In genomic region chr2:152359616-152360015, GRCm38 (mm10) we compare ENCODE assay signal across 12 mouse cellular contexts. TPM values are rescaled to one million over a fixed set of nuclear protein-coding genes. Genes with fewer than 3 reads are reported as not detected.
DNase-seq lines count a peak whose midpoint lies in the region; ATAC-seq and TF ChIP-seq lines count a peak whose summit lies in the region.
"Had no signal": no experiment of that assay in that cellular context is flagged by ENCODE, and none has a peak within 500 bp of the region (broad histone marks: within the 10 kb centered on the region; RNA-seq: fewer than 3 reads in every experiment).

No protein-coding gene starts in this region.

- H3K4me1 ChIP-seq in intestine, postnatal 0 days (replicated peaks; ENCODE audit: control insufficient read depth, insufficient read depth, low read length): no peaks in the 10 kb centered on the region
- H3K4me1 ChIP-seq in forebrain, embryonic 11.5 days (replicated peaks; ENCODE audit: control insufficient read depth, insufficient read depth, low read length): no peaks in the 10 kb centered on the region

- H3K9ac ChIP-seq in intestine, postnatal 0 days (ENCODE audit: low read depth, low read length): no peak overlapping the region
- no peak overlapping the region for H3K9ac ChIP-seq in forebrain, embryonic 11.5 days (ENCODE audit: low read length)

- no peak overlapping the region for H3K27ac ChIP-seq in intestine, postnatal 0 days (ENCODE audit: low read depth, low read length)
- no peak overlapping the region for H3K27ac ChIP-seq in forebrain, embryonic 11.5 days (ENCODE audit: low read depth, low read length)
- H3K27ac ChIP-seq: limb, embryonic 10.5 days had no signal

- H3K4me2 ChIP-seq in intestine, postnatal 0 days (replicated peaks; ENCODE audit: low read depth): no peak overlapping the region
- no peak overlapping the region for H3K4me2 ChIP-seq in forebrain, embryonic 11.5 days (ENCODE audit: low read depth, low read length, severe bottlenecking)

- 26% methylated on average over 5 of the region's 5 CpGs for WGBS in intestine, postnatal 0 days
- 78% methylated on average over 5 of the region's 5 CpGs for WGBS in forebrain, embryonic 11.5 days

- no peaks in the 10 kb centered on the region for H3K9me3 ChIP-seq in intestine, postnatal 0 days (ENCODE audit: control insufficient read depth)
- no peaks in the 10 kb centered on the region for H3K9me3 ChIP-seq in forebrain, embryonic 11.5 days (ENCODE audit: control insufficient read depth, low read length)
- H3K9me3 ChIP-seq: limb, embryonic 10.5 days had no signal

- H3K4me3 ChIP-seq in intestine, postnatal 0 days (ENCODE audit: low read depth, low read length): no peak overlapping the region
- H3K4me3 ChIP-seq in forebrain, embryonic 11.5 days (ENCODE audit: low read depth, low read length): no peak overlapping the region
- H3K4me3 ChIP-seq: limb, embryonic 10.5 days had no signal

- ATAC-seq in CD4-positive, CD25-positive, alpha-beta regulatory T cell, adult 4 months: peak; percentile 3
- peak; percentile 79 for ATAC-seq in intestine, postnatal 0 days
- ATAC-seq in forebrain, embryonic 11.5 days (replicated peaks; ENCODE audit: low FRiP score): no peak
- no peak for ATAC-seq in megakaryocyte, adult 5-6 weeks (ENCODE audit: poor library complexity, severe bottlenecking)

- no peak for TF ChIP-seq CTCF in intestine, postnatal 0 days (IDR thresholded peaks at IDR 0.05; ENCODE audit: low read depth)

- H3K27me3 ChIP-seq in intestine, postnatal 0 days (replicated peaks; ENCODE audit: control insufficient read depth, insufficient read depth, low read length): no peaks in the 10 kb centered on the region
- H3K27me3 ChIP-seq in forebrain, embryonic 11.5 days (ENCODE audit: control insufficient read depth, insufficient read depth, low read length): no peaks in the 10 kb centered on the region

- no peaks in the 10 kb centered on the region for H3K36me3 ChIP-seq in intestine, postnatal 0 days (ENCODE audit: control insufficient read depth, insufficient read depth)
- no peaks in the 10 kb centered on the region for H3K36me3 ChIP-seq in forebrain, embryonic 11.5 days (ENCODE audit: control insufficient read depth, insufficient read depth, low read length)
- H3K36me3 ChIP-seq: limb, embryonic 10.5 days had no signal

- intact Hi-C loops in heart, postnatal 25 days (cut with DNase I): no loop called here

- DNase-seq in heart, adult 9 months (ENCODE audit: low spot score in 2 of 2): peak; percentile 22 to 41
- DNase-seq in heart, postnatal 25 days (ENCODE audit: low spot score): no peak
- peak; percentile 43 for DNase-seq in lung, postnatal 36 days
- DNase-seq in spleen, postnatal 10 days (ENCODE audit: low spot score in 2 of 2): no peak
- DNase-seq in forebrain, embryonic 11.5 days (ENCODE audit: low spot score): no peak
- DNase-seq: spleen, adult 18-20 months had no signal

RNA-seq across cellular contexts. Expression of gene Trib3, which starts 15.8 kb away (rescaled TPM):
- total RNA-seq in heart, postnatal 25 days (2021): 1 to 10 TPM; 2.2 to 3.0 TPM
- 1 to 10 TPM; 2.4 to 5.1 TPM for polyA plus RNA-seq in CD4-positive, CD25-positive, alpha-beta regulatory T cell, adult 4 months (2017; shearing (Covaris generic))
- 2.5 and 2.9 TPM in 2 replicates for polyA plus RNA-seq in intestine, postnatal 0 days (2015; fragmentation: Nextera tagmentation; extraction: Ambion mirVana)
- 1.3 and 2.1 TPM in 2 replicates for polyA plus RNA-seq in forebrain, embryonic 11.5 days (2014; fragmentation: Nextera tagmentation; extraction: Ambion mirVana)
- total RNA-seq in megakaryocyte, adult 5-6 weeks (2015): 0.16 and 1.3 TPM in 2 replicates
- 1.1 TPM in 1 of 2 replicates, not detected in the other for total RNA-seq in megakaryocyte, adult 5-6 weeks (2017)

RNA-seq across cellular contexts. Expression of gene Nrsn2, which starts 16.8 kb away (rescaled TPM):
- not detected for total RNA-seq in heart, postnatal 25 days (2021)
- not detected for polyA plus RNA-seq in CD4-positive, CD25-positive, alpha-beta regulatory T cell, adult 4 months (2017; shearing (Covaris generic))
- 4.1 and 4.7 TPM in 2 replicates for polyA plus RNA-seq in intestine, postnatal 0 days (2015; fragmentation: Nextera tagmentation; extraction: Ambion mirVana)
- polyA plus RNA-seq in forebrain, embryonic 11.5 days (2014; fragmentation: Nextera tagmentation; extraction: Ambion mirVana): 6.3 and 7.6 TPM in 2 replicates
- total RNA-seq in megakaryocyte, adult 5-6 weeks (2015): not detected in 2 replicates
- total RNA-seq in megakaryocyte, adult 5-6 weeks (2017): not detected in 2 replicates
- total RNA-seq: gastrocnemius, postnatal 36 days had no signal
- polyA plus RNA-seq: C2C12 had no signal

RNA-seq across cellular contexts. Expression of gene Rbck1, which starts 27.2 kb away (rescaled TPM):
- total RNA-seq in heart, postnatal 25 days (2021): 10 to 100 TPM; 51.9 to 55.9 TPM
- polyA plus RNA-seq in CD4-positive, CD25-positive, alpha-beta regulatory T cell, adult 4 months (2017; shearing (Covaris generic)): 10 to 100 TPM; 53.4 to 74.3 TPM
- polyA plus RNA-seq in intestine, postnatal 0 days (2015; fragmentation: Nextera tagmentation; extraction: Ambion mirVana): 44.9 and 50.3 TPM in 2 replicates
- polyA plus RNA-seq in forebrain, embryonic 11.5 days (2014; fragmentation: Nextera tagmentation; extraction: Ambion mirVana): 94.2 TPM in 2 replicates
- total RNA-seq in megakaryocyte, adult 5-6 weeks (2015): 45.4 and 46.2 TPM in 2 replicates
- 54.8 and 55.5 TPM in 2 replicates for total RNA-seq in megakaryocyte, adult 5-6 weeks (2017)

RNA-seq across cellular contexts. Expression of gene Sox12, which starts 38.2 kb away (rescaled TPM):
- total RNA-seq in heart, postnatal 25 days (2021): 1 to 10 TPM; 9.5 to 9.7 TPM
- polyA plus RNA-seq in CD4-positive, CD25-positive, alpha-beta regulatory T cell, adult 4 months (2017; shearing (Covaris generic)): under 1 TPM; 0.32 to 0.73 TPM
- polyA plus RNA-seq in intestine, postnatal 0 days (2015; fragmentation: Nextera tagmentation; extraction: Ambion mirVana): 2.8 and 3.1 TPM in 2 replicates
- polyA plus RNA-seq in forebrain, embryonic 11.5 days (2014; fragmentation: Nextera tagmentation; extraction: Ambion mirVana): 20.4 and 22.9 TPM in 2 replicates
- total RNA-seq in megakaryocyte, adult 5-6 weeks (2015): 0.27 and 0.60 TPM in 2 replicates
- total RNA-seq in megakaryocyte, adult 5-6 weeks (2017): 0.12 and 0.15 TPM in 2 replicates

RNA-seq across cellular contexts. Expression of gene Zcchc3, which starts 55.2 kb away (rescaled TPM):
- total RNA-seq in heart, postnatal 25 days (2021): 10 to 100 TPM in 1 of 2 experiments, 1 to 10 TPM in 1; 9.7 to 10.1 TPM
- polyA plus RNA-seq in CD4-positive, CD25-positive, alpha-beta regulatory T cell, adult 4 months (2017; shearing (Covaris generic)): under 1 TPM; 0.57 to 0.75 TPM
- polyA plus RNA-seq in intestine, postnatal 0 days (2015; fragmentation: Nextera tagmentation; extraction: Ambion mirVana): 15.7 and 18.1 TPM in 2 replicates
- polyA plus RNA-seq in forebrain, embryonic 11.5 days (2014; fragmentation: Nextera tagmentation; extraction: Ambion mirVana): 59.4 and 63.9 TPM in 2 replicates
- 0.98 and 1.9 TPM in 2 replicates for total RNA-seq in megakaryocyte, adult 5-6 weeks (2015)
- 2.1 and 2.6 TPM in 2 replicates for total RNA-seq in megakaryocyte, adult 5-6 weeks (2017)
- polyA plus RNA-seq: C2C12 had no signal

Comparison
In these comparisons a context has a peak if more than half of its experiments do, and no peak if none do; other contexts are left out.
1. DNase-seq: peak in heart, adult 9 months (2 of 2) and lung, postnatal 36 days (single experiment); none in heart, postnatal 25 days (single experiment), spleen, postnatal 10 days (0 of 2) and forebrain, embryonic 11.5 days (single experiment).
2. ATAC-seq: peak in CD4-positive, CD25-positive, alpha-beta regulatory T cell, adult 4 months (single experiment) and intestine, postnatal 0 days (single experiment); none in forebrain, embryonic 11.5 days (single experiment) and megakaryocyte, adult 5-6 weeks (single experiment).